ENCODE assay signal across 21 mouse cellular contexts in genomic region chrX:152643201-152643600, GRCm38 (mm10).
DNase-seq lines count a peak whose midpoint lies in the region; ATAC-seq lines count a peak whose summit lies in the region.
"Had no signal": no experiment of that assay in that cellular context is flagged by ENCODE, and none has a peak within 500 bp of the region (broad histone marks: within the 10 kb centered on the region; RNA-seq: fewer than 3 reads in every experiment).

No protein-coding gene starts in this region.

- peak overlapping the region; percentile 22; the same call in 1 of the 2 replicates for H3K4me3 ChIP-seq in forebrain, embryonic 14.5 days (ENCODE audit: low read depth, low read length)
- H3K4me3 ChIP-seq in forebrain, embryonic 11.5 days (ENCODE audit: low read depth, low read length) = no peak overlapping the region
- H3K4me3 ChIP-seq in midbrain, embryonic 13.5 days (replicated peaks) = peak overlapping the region; percentile 36
- H3K4me3 ChIP-seq in midbrain, embryonic 11.5 days (ENCODE audit: low read depth, low read length) = no peak overlapping the region
- H3K4me3 ChIP-seq in midbrain, embryonic 16.5 days (ENCODE audit: low read depth, low read length) = peak overlapping the region; percentile 41
- H3K4me3 ChIP-seq: embryonic facial prominence, embryonic 10.5 days; heart, embryonic 12.5 days; limb, embryonic 12.5 days; liver, embryonic 13.5 days; lung, embryonic 15.5 days; stomach, embryonic 15.5 days had no signal

- intact Hi-C loops in heart, postnatal 10 days (cut with DNase I) = no loop called here

- ATAC-seq in forebrain, embryonic 14.5 days = 0 out of 2 replicates have a peak, but pooled peaks have one; percentile 60
- no peak for ATAC-seq in forebrain, embryonic 11.5 days (replicated peaks; ENCODE audit: low FRiP score)
- peak; percentile 67; the same call in 1 of the 2 replicates for ATAC-seq in midbrain, embryonic 13.5 days
- no peak for ATAC-seq in midbrain, embryonic 11.5 days (ENCODE audit: low FRiP score)
- peak; percentile 90 for ATAC-seq in midbrain, embryonic 16.5 days
- ATAC-seq: intestine, postnatal 0 days had no signal

- H3K27ac ChIP-seq in forebrain, embryonic 14.5 days (ENCODE audit: low read depth, low read length) = no peak overlapping the region
- H3K27ac ChIP-seq in forebrain, embryonic 11.5 days (ENCODE audit: low read depth, low read length) = no peak overlapping the region
- peak overlapping the region; percentile 76; the same call in 1 of the 2 replicates for H3K27ac ChIP-seq in midbrain, embryonic 13.5 days
- H3K27ac ChIP-seq in midbrain, embryonic 11.5 days (ENCODE audit: low read depth, low read length) = no peak overlapping the region
- peak overlapping the region; percentile 81 for H3K27ac ChIP-seq in midbrain, embryonic 16.5 days (ENCODE audit: low read length)
- H3K27ac ChIP-seq: embryonic facial prominence, embryonic 10.5 days; kidney, postnatal 0 days; limb, embryonic 12.5 days; liver, embryonic 13.5 days; lung, embryonic 15.5 days; stomach, embryonic 15.5 days had no signal

- H3K9me3 ChIP-seq in forebrain, embryonic 14.5 days (replicated peaks; ENCODE audit: control insufficient read depth, low read length) = no peaks in the 10 kb centered on the region
- no peaks in the 10 kb centered on the region for H3K9me3 ChIP-seq in forebrain, embryonic 11.5 days (ENCODE audit: control insufficient read depth, low read length)
- H3K9me3 ChIP-seq in midbrain, embryonic 13.5 days = no peaks in the 10 kb centered on the region
- no peaks in the 10 kb centered on the region for H3K9me3 ChIP-seq in midbrain, embryonic 11.5 days (ENCODE audit: control insufficient read depth, low read length)
- H3K9me3 ChIP-seq in midbrain, embryonic 16.5 days (replicated peaks; ENCODE audit: control insufficient read depth, low read length, poor library complexity, severe bottlenecking) = no peaks in the 10 kb centered on the region
- H3K9me3 ChIP-seq: embryonic facial prominence, embryonic 10.5 days; heart, embryonic 12.5 days; limb, embryonic 12.5 days; liver, embryonic 13.5 days; lung, embryonic 15.5 days; stomach, embryonic 15.5 days had no signal

- no peaks in the 10 kb centered on the region for H3K36me3 ChIP-seq in forebrain, embryonic 14.5 days (ENCODE audit: control insufficient read depth, insufficient read depth, low read length)
- no peaks in the 10 kb centered on the region for H3K36me3 ChIP-seq in forebrain, embryonic 11.5 days (ENCODE audit: control insufficient read depth, insufficient read depth, low read length)
- no peaks in the 10 kb centered on the region for H3K36me3 ChIP-seq in midbrain, embryonic 13.5 days
- H3K36me3 ChIP-seq in midbrain, embryonic 11.5 days (ENCODE audit: control insufficient read depth, insufficient read depth, low read length) = no peaks in the 10 kb centered on the region
- H3K36me3 ChIP-seq in midbrain, embryonic 16.5 days (ENCODE audit: control insufficient read depth, insufficient read depth, low read length) = no peaks in the 10 kb centered on the region
- H3K36me3 ChIP-seq: embryonic facial prominence, embryonic 10.5 days; heart, embryonic 12.5 days; limb, embryonic 12.5 days; liver, embryonic 13.5 days; lung, embryonic 15.5 days; stomach, embryonic 15.5 days had no signal

- H3K9ac ChIP-seq in forebrain, embryonic 14.5 days (ENCODE audit: low read length) = no peak overlapping the region; the same call in 1 of the 2 replicates
- H3K9ac ChIP-seq in forebrain, embryonic 11.5 days (ENCODE audit: low read length) = no peak overlapping the region
- H3K9ac ChIP-seq in midbrain, embryonic 13.5 days (replicated peaks) = no peak overlapping the region; the same call in 1 of the 2 replicates
- no peak overlapping the region for H3K9ac ChIP-seq in midbrain, embryonic 11.5 days (ENCODE audit: low read length)
- H3K9ac ChIP-seq in midbrain, embryonic 16.5 days (ENCODE audit: low read depth, low read length) = no peak overlapping the region
- H3K9ac ChIP-seq: heart, embryonic 12.5 days; limb, embryonic 12.5 days; liver, embryonic 13.5 days; lung, embryonic 15.5 days; stomach, embryonic 15.5 days had no signal

- peak overlapping the region; percentile 34; the same call in 1 of the 2 replicates for H3K4me2 ChIP-seq in forebrain, embryonic 14.5 days (ENCODE audit: low read length)
- H3K4me2 ChIP-seq in forebrain, embryonic 11.5 days (ENCODE audit: low read depth, low read length, severe bottlenecking) = no peak overlapping the region
- peak overlapping the region; percentile 43 for H3K4me2 ChIP-seq in midbrain, embryonic 13.5 days (replicated peaks)
- H3K4me2 ChIP-seq in midbrain, embryonic 11.5 days = no peak overlapping the region
- H3K4me2 ChIP-seq in midbrain, embryonic 16.5 days (ENCODE audit: low read length) = peak overlapping the region; percentile 45
- H3K4me2 ChIP-seq: heart, embryonic 12.5 days; limb, embryonic 12.5 days; liver, embryonic 13.5 days; lung, embryonic 15.5 days; stomach, embryonic 15.5 days had no signal

- no peaks in the 10 kb centered on the region for H3K27me3 ChIP-seq in forebrain, embryonic 14.5 days (replicated peaks; ENCODE audit: control insufficient read depth, insufficient read depth, low read length)
- H3K27me3 ChIP-seq in forebrain, embryonic 11.5 days (ENCODE audit: control insufficient read depth, insufficient read depth, low read length) = peaks cover 10% of the 10 kb centered on the region; the same call in 1 of the 2 replicates
- H3K27me3 ChIP-seq in midbrain, embryonic 13.5 days = peaks cover 29% of the 10 kb centered on the region; the same call in 1 of the 2 replicates
- peaks cover 16% of the 10 kb centered on the region for H3K27me3 ChIP-seq in midbrain, embryonic 11.5 days (ENCODE audit: control insufficient read depth, insufficient read depth, low read length)
- H3K27me3 ChIP-seq in midbrain, embryonic 16.5 days (ENCODE audit: control insufficient read depth, insufficient read depth, low read depth, low read length) = no peaks in the 10 kb centered on the region; the same call in 1 of the 2 replicates
- H3K27me3 ChIP-seq: heart, embryonic 12.5 days; liver, embryonic 13.5 days; lung, embryonic 15.5 days; stomach, embryonic 15.5 days had no signal

- peak; percentile 14 for DNase-seq in forebrain, embryonic 14.5 days (ENCODE audit: low spot score)
- no peak for DNase-seq in forebrain, embryonic 11.5 days (ENCODE audit: low spot score)
- DNase-seq in midbrain, embryonic 11.5 days (ENCODE audit: low spot score, missing footprints) = no peak
- DNase-seq in urinary bladder, postnatal 10 days (ENCODE audit: low spot score) = no peak
- DNase-seq in heart, postnatal 10 days = no peak
- DNase-seq in natural killer cell, adult 2 months (ENCODE audit: low spot score in 2 of 2) = no peak
- DNase-seq: cerebellum, adult 11 months; cerebellum, postnatal 25 days; gastrocnemius, postnatal 36 days; heart, postnatal 4 days; liver, embryonic 13.5 days; right cerebral cortex, postnatal 14 days had no signal

- H3K4me1 ChIP-seq in forebrain, embryonic 14.5 days (ENCODE audit: control insufficient read depth, insufficient read depth, low read length) = no peaks in the 10 kb centered on the region
- H3K4me1 ChIP-seq in forebrain, embryonic 11.5 days (replicated peaks; ENCODE audit: control insufficient read depth, insufficient read depth, low read length) = peaks cover 3% of the 10 kb centered on the region; the same call in 1 of the 2 replicates
- H3K4me1 ChIP-seq in midbrain, embryonic 13.5 days (replicated peaks) = peaks cover 7% of the 10 kb centered on the region; the same call in 1 of the 2 replicates
- peaks cover 10% of the 10 kb centered on the region; the same call in 1 of the 2 replicates for H3K4me1 ChIP-seq in midbrain, embryonic 11.5 days (ENCODE audit: control insufficient read depth, insufficient read depth, low read length)
- H3K4me1 ChIP-seq in midbrain, embryonic 16.5 days (ENCODE audit: control insufficient read depth, insufficient read depth, low read length) = peaks cover 3% of the 10 kb centered on the region; the same call in 1 of the 2 replicates
- H3K4me1 ChIP-seq: heart, embryonic 12.5 days; limb, embryonic 12.5 days; liver, embryonic 13.5 days; lung, embryonic 15.5 days; stomach, embryonic 15.5 days had no signal

Comparison
In these comparisons a context has a peak if more than half of its experiments do, and no peak if none do; other contexts are left out.
1. ATAC-seq: peak in forebrain, embryonic 14.5 days (single experiment), midbrain, embryonic 13.5 days (single experiment) and midbrain, embryonic 16.5 days (single experiment); none in forebrain, embryonic 11.5 days (single experiment) and midbrain, embryonic 11.5 days (single experiment).
2. H3K27ac ChIP-seq: peak in midbrain, embryonic 13.5 days (single experiment) and midbrain, embryonic 16.5 days (single experiment); none in forebrain, embryonic 14.5 days (single experiment), forebrain, embryonic 11.5 days (single experiment) and midbrain, embryonic 11.5 days (single experiment).
3. H3K4me2 ChIP-seq: peak in forebrain, embryonic 14.5 days (single experiment), midbrain, embryonic 13.5 days (single experiment) and midbrain, embryonic 16.5 days (single experiment); none in forebrain, embryonic 11.5 days (single experiment) and midbrain, embryonic 11.5 days (single experiment).
4. H3K4me3 ChIP-seq: peak in forebrain, embryonic 14.5 days (single experiment), midbrain, embryonic 13.5 days (single experiment) and midbrain, embryonic 16.5 days (single experiment); none in forebrain, embryonic 11.5 days (single experiment) and midbrain, embryonic 11.5 days (single experiment).